Mouse (Mus musculus) midbrain, embryonic 14.5 days (tissue): ENCODE results near the gene Frzb. TPM values are rescaled to one million over a fixed set of nuclear protein-coding genes. Genes with fewer than 3 reads are reported as not detected.

Source experiments
- ATAC-seq: fragments of 200-750 bp; cut with Nextera tagmentation; 2 replicates; pipeline ENCODE4 v1.8.0; 2017; ENCODE audit warnings: moderate number of reproducible peaks, moderate library complexity; ENCODE audit not compliant: low FRiP score, low TSS enrichment
- DNase-seq: peaks from one replicate; pipeline ENCODE4 v3.0.0-alpha.2; 2015
- H3K27ac ChIP-seq: fragments of 300-500 bp; sonication (generic); replicated peaks from 2 replicates; pipeline ENCODE4 v1.5.1; 2014; ENCODE audit warnings: mild to moderate bottlenecking, low read depth, low read length, moderate library complexity
- H3K27me3 ChIP-seq: fragments of 300-500 bp; sonication (generic); 2 replicates; pipeline ENCODE4 v1.6.1; 2014; ENCODE audit warnings: low read length, control low read depth, mixed read lengths; ENCODE audit not compliant: control insufficient read depth, insufficient read depth
- H3K36me3 ChIP-seq: fragments of 300-500 bp; sonication (generic); 2 replicates; pipeline ENCODE4 v1.6.1; 2014; ENCODE audit warnings: low read length, control low read depth; ENCODE audit not compliant: control insufficient read depth, insufficient read depth
- H3K4me1 ChIP-seq: fragments of 300-500 bp; sonication (generic); 2 replicates; pipeline ENCODE4 v1.6.1; 2014; ENCODE audit warnings: mild to moderate bottlenecking, antibody characterized with exemption, low read length, control low read depth; ENCODE audit not compliant: control insufficient read depth, insufficient read depth
- H3K4me2 ChIP-seq: fragments of 300-500 bp; sonication (generic); 2 replicates; pipeline ENCODE4 v1.6.1; 2014; ENCODE audit warnings: mild to moderate bottlenecking, low read length, moderate library complexity
- H3K4me3 ChIP-seq: fragments of 300-500 bp; sonication (generic); replicated peaks from 2 replicates; pipeline ENCODE4 v1.5.1; 2014; ENCODE audit warnings: low read depth, low read length
- H3K9ac ChIP-seq: fragments of 300-500 bp; sonication (generic); replicated peaks from 2 replicates; pipeline ENCODE4 v1.6.1; 2014; ENCODE audit warnings: mild to moderate bottlenecking, low read length, moderate library complexity
- H3K9me3 ChIP-seq: fragments of 300-500 bp; sonication (generic); 2 replicates; pipeline ENCODE4 v1.6.1; 2016; ENCODE audit warnings: low read length, control low read depth, mixed read lengths; ENCODE audit not compliant: control insufficient read depth
- WGBS: fragments of 180-500 bp; shearing (Covaris S2); extraction: QIAGEN DNeasy Blood & Tissue Kit; methylation state at CpG from one replicate; pipeline ENCODE4 v1.1.7; 2014; 5-methylcytosine and 5-hydroxymethylcytosine counted together
- polyA plus RNA-seq: library from polyadenylated mRNA; unstranded; fragments of >200 nt; fragmentation: Nextera tagmentation; extraction: Ambion mirVana; gene quantifications from 2 replicates; pipeline ENCODE4 v1.2.1, GENCODE M21; 2014

Frzb gene
- polyA plus RNA-seq, 1 experiment from 2014 or later: 2.2 TPM

GRCm38 (mm10) chr2:80448231-80448630, 806 bp upstream of the Frzb start:
- Histone ChIP-seq H3K36me3 (no peaks in the 10 kb centered on the region), H3K27me3 (peaks cover 25% of the 10 kb centered on the region), H3K27ac (no peak overlapping the region), H3K4me1 (no peaks in the 10 kb centered on the region), H3K4me2 (peak overlapping the region; percentile 100), H3K4me3 (peak overlapping the region; percentile 63), H3K9ac (no peak overlapping the region), H3K9me3 (peaks cover 5% of the 10 kb centered on the region; the same call in 1 of the 2 replicates)
- WGBS: under 1% methylated on average over 12 of the region's 12 CpGs
- DNase-seq (peak; percentile 55), ATAC-seq (peak; percentile 22; the same call in 1 of the 2 replicates)

- peaks cover 25% of the 10 kb centered on the region for H3K27me3 ChIP-seq
- under 1% methylated on average over 54 of the region's 54 CpGs for WGBS
- H3K9ac ChIP-seq: peak overlapping the region; percentile 57
- H3K27ac ChIP-seq: no peak overlapping the region
- peaks cover 5% of the 10 kb centered on the region; the same call in 1 of the 2 replicates for H3K9me3 ChIP-seq
- peak overlapping the region; percentile 63 for H3K4me3 ChIP-seq
- ATAC-seq (peak; percentile 56), DNase-seq (peak; percentile 71)
- no peaks in the 10 kb centered on the region for H3K4me1 ChIP-seq
- H3K36me3 ChIP-seq: no peaks in the 10 kb centered on the region
- H3K4me2 ChIP-seq: peak overlapping the region; percentile 100
These were observed 895 bp downstream of the Frzb start for GRCm38 (mm10) chr2:80446308-80447151.

GRCm38 (mm10) chr2:80445926-80446307, 1.5 kb downstream of the Frzb start:
- 6% methylated on average over 10 of the region's 10 CpGs for WGBS
- H3K36me3 ChIP-seq: no peaks in the 10 kb centered on the region
- no peak overlapping the region for H3K27ac ChIP-seq
- ATAC-seq (no peak), DNase-seq (no peak)
- H3K9ac ChIP-seq: peak overlapping the region; percentile 57; the same call in 1 of the 2 replicates
- peaks cover 25% of the 10 kb centered on the region for H3K27me3 ChIP-seq
- H3K4me2 ChIP-seq: peak overlapping the region; percentile 100
- no peaks in the 10 kb centered on the region for H3K4me1 ChIP-seq
- H3K4me3 ChIP-seq: peak overlapping the region; percentile 63
- H3K9me3 ChIP-seq: peaks cover 5% of the 10 kb centered on the region; the same call in 1 of the 2 replicates

GRCm38 (mm10) chr2:80445491-80445890, 1.9 kb downstream of the Frzb start:
- Histone ChIP-seq H3K4me2 (peak overlapping the region; percentile 100; the same call in 1 of the 2 replicates), H3K4me3 (peak overlapping the region; percentile 63), H3K4me1 (no peaks in the 10 kb centered on the region), H3K36me3 (no peaks in the 10 kb centered on the region), H3K9me3 (peaks cover 5% of the 10 kb centered on the region; the same call in 1 of the 2 replicates), H3K27ac (no peak overlapping the region), H3K9ac (no peak overlapping the region), H3K27me3 (peaks cover 25% of the 10 kb centered on the region)
- WGBS: 51% methylated on average over 10 of the region's 10 CpGs
- ATAC-seq (no peak), DNase-seq (no peak)

GRCm38 (mm10) chr2:80444418-80445365, 2.7 kb downstream of the Frzb start:
- Histone ChIP-seq H3K4me3 (no peak overlapping the region), H3K9ac (no peak overlapping the region), H3K9me3 (peaks cover 5% of the 10 kb centered on the region; the same call in 1 of the 2 replicates), H3K36me3 (no peaks in the 10 kb centered on the region), H3K4me2 (no peak overlapping the region), H3K27ac (no peak overlapping the region), H3K4me1 (no peaks in the 10 kb centered on the region), H3K27me3 (peaks cover 25% of the 10 kb centered on the region)
- no peak for DNase-seq
- no peak for ATAC-seq
- WGBS: 75% methylated on average over 14 of the region's 14 CpGs

GRCm38 (mm10) chr2:80443962-80444361, 3.5 kb downstream of the Frzb start:
- DNase-seq: no peak

GRCm38 (mm10) chr2:80441386-80441785, 6.0 kb downstream of the Frzb start:
- no peak for ATAC-seq
- Histone ChIP-seq H3K9me3 (peaks cover 5% of the 10 kb centered on the region; the same call in 1 of the 2 replicates), H3K27me3 (peaks cover 22% of the 10 kb centered on the region), H3K36me3 (no peaks in the 10 kb centered on the region), H3K27ac (no peak overlapping the region), H3K4me1 (0 out of 2 replicates have a peak, but pooled peaks cover 4% of the 10 kb centered on the region), H3K4me2 (no peak overlapping the region), H3K9ac (no peak overlapping the region), H3K4me3 (no peak overlapping the region)
- no peak for DNase-seq
- 95% methylated on average over 3 of the region's 3 CpGs for WGBS

More at GRCm38 (mm10) chr2:80443962-80444361, 3.5 kb downstream of the Frzb start:
- Histone ChIP-seq H3K4me2 (no peak overlapping the region), H3K36me3 (no peaks in the 10 kb centered on the region), H3K9ac (no peak overlapping the region), H3K4me3 (no peak overlapping the region), H3K27ac (no peak overlapping the region), H3K27me3 (peaks cover 25% of the 10 kb centered on the region), H3K9me3 (peaks cover 5% of the 10 kb centered on the region; the same call in 1 of the 2 replicates), H3K4me1 (no peaks in the 10 kb centered on the region)
- WGBS: 93% methylated on average over 2 of the region's 2 CpGs
- ATAC-seq: no peak

GRCm38 (mm10) chr2:80438854-80439253, 8.6 kb downstream of the Frzb start:
- Histone ChIP-seq H3K9me3 (no peaks in the 10 kb centered on the region), H3K36me3 (no peaks in the 10 kb centered on the region), H3K27ac (no peak overlapping the region), H3K4me2 (no peak overlapping the region), H3K27me3 (no peaks in the 10 kb centered on the region), H3K4me3 (no peak overlapping the region), H3K9ac (no peak overlapping the region), H3K4me1 (0 out of 2 replicates have a peak, but pooled peaks cover 4% of the 10 kb centered on the region)
- ATAC-seq (no peak), DNase-seq (no peak)
- 43% methylated on average over 3 of the region's 3 CpGs for WGBS
